Mouse (Mus musculus): ENCODE data around the gene Srsf4.

- TF ChIP-seq POLR2A (IDR thresholded peaks at IDR 0.05; ENCODE audit: low read depth, low read length): no peak
- TF ChIP-seq GABPA (IDR thresholded peaks at IDR 0.05; ENCODE audit: insufficient replicate concordance, low read depth, low read length): no peak
- TF ChIP-seq MAFK (IDR thresholded peaks at IDR 0.05; ENCODE audit: insufficient replicate concordance, low read length): no peak
- TF ChIP-seq CTCF (conservative IDR thresholded peaks at IDR 0.05 in 1 of 2, IDR thresholded peaks at IDR 0.05 in 1 of 2; ENCODE audit: low read depth in 2 of 2, low read length in 2 of 2): no peak
- no peak for TF ChIP-seq MYC (IDR thresholded peaks at IDR 0.05; ENCODE audit: low read depth, low read length)
- TF ChIP-seq PAX5 (IDR thresholded peaks at IDR 0.05; ENCODE audit: low read length): no peak
- no peak for TF ChIP-seq JUND (conservative IDR thresholded peaks at IDR 0.05; ENCODE audit: low read depth, low read length)
- TF ChIP-seq ZNF384 (IDR thresholded peaks at IDR 0.05; ENCODE audit: low read depth, low read length): no peak
- no peak for TF ChIP-seq EP300 (IDR thresholded peaks at IDR 0.05; ENCODE audit: low read length)
- no peak for TF ChIP-seq MAX (IDR thresholded peaks at IDR 0.05; ENCODE audit: low read length)
- no peak for TF ChIP-seq E2F4 (IDR thresholded peaks at IDR 0.05; ENCODE audit: insufficient replicate concordance, low read depth, low read length)
- no peak for TF ChIP-seq RAD21 (IDR thresholded peaks at IDR 0.05; ENCODE audit: low read depth, low read length)
- no peak for TF ChIP-seq TCF12 (IDR thresholded peaks at IDR 0.05; ENCODE audit: low read depth, low read length)
These were observed 40.1 kb downstream of the Srsf4 start for GRCm38 (mm10) chr4:131913526-131913925.
